Mouse (Mus musculus) cerebellum, adult 2 months (tissue): ENCODE measurements around the gene Pglyrp2.

Experiments used
- CTCF ChIP-seq: fragments of 200-500 bp; IDR thresholded peaks from 2 replicates; pipeline ENCODE4 v1.5.1; 2011; ENCODE audit warnings: low read depth, mild to moderate bottlenecking, control low read depth, low read length, moderate library complexity, borderline replicate concordance; ENCODE audit not compliant: insufficient read depth
- POLR2A ChIP-seq: fragments of 200-500 bp; IDR thresholded peaks from 2 replicates; pipeline ENCODE4 v1.6.1; 2011; ENCODE audit warnings: low read length, control low read depth, borderline replicate concordance; ENCODE audit not compliant: insufficient read depth

- no peak for TF ChIP-seq POLR2A
- no peak for TF ChIP-seq CTCF
These were observed 30.0 kb downstream of the Pglyrp2 start for GRCm38 (mm10) chr17:32393944-32394343.
